Comparison of ENCODE assay signal across 8 mouse cellular contexts in the genomic region with DNA sequence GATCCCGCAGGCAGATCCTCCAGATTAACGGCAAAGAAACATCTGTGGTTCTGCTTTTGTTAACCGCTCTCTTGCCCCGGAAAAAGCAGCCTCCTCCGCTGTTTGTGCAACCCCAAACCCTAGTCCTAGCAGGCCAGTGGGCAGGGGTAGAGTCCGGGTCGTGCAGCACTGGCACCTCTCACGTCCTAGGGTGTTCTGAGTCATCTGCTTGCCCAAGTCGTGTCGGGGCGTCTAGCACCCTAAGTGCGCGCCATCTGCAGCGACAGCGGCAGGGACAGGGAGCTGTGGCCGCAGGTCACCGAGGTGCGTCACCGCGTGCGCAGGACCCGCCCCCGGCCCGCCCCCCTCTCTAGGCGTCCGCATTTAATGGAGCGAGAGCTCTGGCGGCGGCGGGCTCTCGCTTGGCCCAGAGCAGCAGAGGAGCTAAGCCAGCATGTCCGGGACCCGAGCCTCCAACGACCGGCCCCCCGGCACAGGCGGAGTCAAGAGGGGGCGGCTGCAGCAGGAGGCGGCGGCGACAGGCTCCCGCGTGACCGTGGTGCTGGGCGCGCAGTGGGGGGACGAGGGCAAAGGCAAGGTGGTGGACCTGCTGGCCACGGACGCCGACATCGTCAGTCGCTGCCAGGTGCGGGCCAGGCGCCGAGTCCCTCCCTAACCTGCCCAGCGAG. TPM values are rescaled to one million over a fixed set of nuclear protein-coding genes. Genes with fewer than 3 reads are reported as not detected.
DNase-seq lines count a peak whose midpoint lies in the region; ATAC-seq and TF ChIP-seq lines count a peak whose summit lies in the region.

Gene Adssl1 (plus strand): TSS at position 360 of the 668 bp plus-strand sequence.

- ATAC-seq in embryonic facial prominence, embryonic 13.5 days (ENCODE audit: insufficient number of reproducible peaks, insufficient read depth, low FRiP score, low TSS enrichment, low read depth) = peak; percentile 40
- ATAC-seq in heart, embryonic 14.5 days (ENCODE audit: insufficient number of reproducible peaks, insufficient read depth, low FRiP score, low read depth) = peak; percentile 58
- ATAC-seq in kidney, postnatal 0 days (replicated peaks; ENCODE audit: low FRiP score, low read depth) = peak; percentile 61
- peak; percentile 56 for ATAC-seq in lung, embryonic 14.5 days (ENCODE audit: insufficient read depth)
- peak; percentile 67 for ATAC-seq in neural tube, embryonic 15.5 days (ENCODE audit: low FRiP score)

- H3K9me3 ChIP-seq in embryonic facial prominence, embryonic 13.5 days = no peaks in the 10 kb centered on the region
- H3K9me3 ChIP-seq in heart, embryonic 14.5 days (ENCODE audit: control insufficient read depth, low read length) = no peaks in the 10 kb centered on the region
- H3K9me3 ChIP-seq in kidney, postnatal 0 days (replicated peaks; ENCODE audit: low read length) = no peaks in the 10 kb centered on the region
- H3K9me3 ChIP-seq in lung, embryonic 14.5 days (ENCODE audit: low read depth, low read length) = no peaks in the 10 kb centered on the region
- no peaks in the 10 kb centered on the region for H3K9me3 ChIP-seq in neural tube, embryonic 15.5 days (replicated peaks)

- peaks cover 34% of the 10 kb centered on the region for H3K4me1 ChIP-seq in embryonic facial prominence, embryonic 13.5 days
- H3K4me1 ChIP-seq in heart, embryonic 14.5 days (ENCODE audit: control insufficient read depth in 2 of 2, insufficient read depth in 2 of 2, low read length in 2 of 2) = peaks cover 46 to 65% of the 10 kb centered on the region in 2 experiments
- H3K4me1 ChIP-seq in kidney, postnatal 0 days (replicated peaks; ENCODE audit: insufficient read depth, low read length) = peaks cover 25% of the 10 kb centered on the region
- no peaks in the 10 kb centered on the region; the same call in 1 of the 2 replicates for H3K4me1 ChIP-seq in lung, embryonic 14.5 days (ENCODE audit: insufficient read depth)
- H3K4me1 ChIP-seq in neural tube, embryonic 15.5 days = peaks cover 26% of the 10 kb centered on the region

- H3K4me3 ChIP-seq in embryonic facial prominence, embryonic 13.5 days = peak within 1 kb of the TSS; percentile 58
- peak within 1 kb of the TSS; percentile 43 to 55 for H3K4me3 ChIP-seq in heart, embryonic 14.5 days (ENCODE audit: control insufficient read depth in 1 of 2, insufficient read depth in 1 of 2, low read depth in 1 of 2, low read length in 2 of 2)
- H3K4me3 ChIP-seq in kidney, postnatal 0 days (replicated peaks; ENCODE audit: low read depth, low read length) = peak within 1 kb of the TSS; percentile 45
- peak within 1 kb of the TSS; percentile 44 for H3K4me3 ChIP-seq in lung, embryonic 14.5 days (ENCODE audit: low read depth, low read length)
- peak within 1 kb of the TSS; percentile 55 for H3K4me3 ChIP-seq in neural tube, embryonic 15.5 days (replicated peaks)

- peaks cover 43% of the 10 kb centered on the region for H3K27me3 ChIP-seq in embryonic facial prominence, embryonic 13.5 days
- 0 out of 2 replicates have a peak, but pooled peaks cover 7% of the 10 kb centered on the region for H3K27me3 ChIP-seq in heart, embryonic 14.5 days (ENCODE audit: control insufficient read depth, insufficient read depth, low read length)
- no peaks in the 10 kb centered on the region for H3K27me3 ChIP-seq in kidney, postnatal 0 days (ENCODE audit: insufficient read depth, low read length)
- H3K27me3 ChIP-seq in lung, embryonic 14.5 days (ENCODE audit: insufficient read depth, low read length) = peaks cover 9% of the 10 kb centered on the region
- peaks cover 33% of the 10 kb centered on the region for H3K27me3 ChIP-seq in neural tube, embryonic 15.5 days (replicated peaks)

- peaks cover 2% of the 10 kb centered on the region for H3K36me3 ChIP-seq in embryonic facial prominence, embryonic 13.5 days
- no peaks in the 10 kb centered on the region for H3K36me3 ChIP-seq in heart, embryonic 14.5 days (ENCODE audit: control insufficient read depth, insufficient read depth, low read length)
- no peaks in the 10 kb centered on the region for H3K36me3 ChIP-seq in kidney, postnatal 0 days (ENCODE audit: insufficient read depth, low read length)
- H3K36me3 ChIP-seq in lung, embryonic 14.5 days (ENCODE audit: insufficient read depth) = no peaks in the 10 kb centered on the region
- no peaks in the 10 kb centered on the region for H3K36me3 ChIP-seq in neural tube, embryonic 15.5 days

- DNase-seq in CD4-positive, CD25-positive, alpha-beta regulatory T cell, adult 2 months (ENCODE audit: low read depth, low spot score) = peak; percentile 79
- peak; percentile 80 for DNase-seq in adrenal gland, postnatal 14 days
- DNase-seq in kidney, postnatal 0 days (ENCODE audit: low spot score) = peak; percentile 58
- peak; percentile 64 for DNase-seq in lung, embryonic 14.5 days
- DNase-seq in urinary bladder, postnatal 14 days (ENCODE audit: low spot score) = peak; percentile 41

- WGBS in embryonic facial prominence, embryonic 13.5 days = 1% methylated on average over 54 of the region's 56 CpGs
- WGBS in heart, embryonic 14.5 days = under 1% methylated on average over 55 of the region's 56 CpGs
- under 1% methylated on average over 55 of the region's 56 CpGs for WGBS in kidney, postnatal 0 days
- 1% methylated on average over 55 of the region's 56 CpGs for WGBS in lung, embryonic 14.5 days
- under 1% methylated on average over 55 of the region's 56 CpGs for WGBS in neural tube, embryonic 15.5 days

- peak within 1 kb of the TSS; percentile 98 for H3K4me2 ChIP-seq in embryonic facial prominence, embryonic 13.5 days
- H3K4me2 ChIP-seq in heart, embryonic 14.5 days (ENCODE audit: low read length) = peak within 1 kb of the TSS; percentile 83
- H3K4me2 ChIP-seq in kidney, postnatal 0 days (ENCODE audit: low read length) = peak within 1 kb of the TSS; percentile 96
- peak within 1 kb of the TSS; percentile 97 for H3K4me2 ChIP-seq in lung, embryonic 14.5 days
- peak within 1 kb of the TSS; percentile 97 for H3K4me2 ChIP-seq in neural tube, embryonic 15.5 days

- H3K27ac ChIP-seq in embryonic facial prominence, embryonic 13.5 days = no peak within 1 kb of the TSS
- H3K27ac ChIP-seq in heart, embryonic 14.5 days (replicated peaks in 1 of 2; ENCODE audit: control insufficient read depth in 1 of 2, insufficient read depth in 1 of 2, low read depth in 2 of 2, low read length in 2 of 2) = peak within 1 kb of the TSS; percentile 72 to 98
- peak within 1 kb of the TSS; percentile 54; the same call in 1 of the 2 replicates for H3K27ac ChIP-seq in kidney, postnatal 0 days
- H3K27ac ChIP-seq in lung, embryonic 14.5 days (ENCODE audit: low read depth) = peak within 1 kb of the TSS; percentile 12; the same call in 1 of the 2 replicates
- H3K27ac ChIP-seq in neural tube, embryonic 15.5 days (replicated peaks) = no peak within 1 kb of the TSS

- peak within 1 kb of the TSS; percentile 77 for H3K9ac ChIP-seq in embryonic facial prominence, embryonic 13.5 days
- H3K9ac ChIP-seq in heart, embryonic 14.5 days (ENCODE audit: low read length) = peak within 1 kb of the TSS; percentile 91
- peak within 1 kb of the TSS; percentile 67 for H3K9ac ChIP-seq in kidney, postnatal 0 days (ENCODE audit: low read depth, low read length)
- H3K9ac ChIP-seq in lung, embryonic 14.5 days = peak within 1 kb of the TSS; percentile 61
- H3K9ac ChIP-seq in neural tube, embryonic 15.5 days (replicated peaks) = peak within 1 kb of the TSS; percentile 67

- no peak for TF ChIP-seq CTCF in kidney, postnatal 0 days (IDR thresholded peaks at IDR 0.05; ENCODE audit: low read depth)
- no peak for TF ChIP-seq CTCF in lung, embryonic 14.5 days (IDR thresholded peaks at IDR 0.05; ENCODE audit: low read depth)

RNA-seq across cellular contexts. Expression of gene Adssl1, which starts in this region (rescaled TPM):
- total RNA-seq in adrenal gland, postnatal 14 days (2021) = 34.1 and 37.6 TPM in 2 replicates
- 4.3 and 4.4 TPM in 2 replicates for polyA plus RNA-seq in embryonic facial prominence, embryonic 13.5 days (2015; fragmentation: Nextera tagmentation; extraction: Ambion mirVana)
- polyA plus RNA-seq in heart, embryonic 14.5 days (2014; fragmentation: Nextera tagmentation; extraction: Ambion mirVana) = 88.3 and 89.7 TPM in 2 replicates
- polyA plus RNA-seq in kidney, postnatal 0 days (2015; fragmentation: Nextera tagmentation; extraction: Ambion mirVana) = 13.4 and 14.5 TPM in 2 replicates
- polyA plus RNA-seq in lung, embryonic 14.5 days (2014; fragmentation: Nextera tagmentation; extraction: Ambion mirVana) = 3.8 and 5.0 TPM in 2 replicates
- polyA plus RNA-seq in neural tube, embryonic 15.5 days (2015; fragmentation: Nextera tagmentation; extraction: Ambion mirVana) = 7.6 and 8.6 TPM in 2 replicates

Comparison
In these comparisons a context has a peak if more than half of its experiments do, and no peak if none do; other contexts are left out.
1. H3K27ac ChIP-seq: peak in heart, embryonic 14.5 days (2 of 2), kidney, postnatal 0 days (single experiment) and lung, embryonic 14.5 days (single experiment); none in embryonic facial prominence, embryonic 13.5 days (single experiment) and neural tube, embryonic 15.5 days (single experiment).
2. Peak in every context shown above with its lines, with median percentiles within 50 percentile points of each other: DNase-seq, ATAC-seq, H3K4me2 ChIP-seq, H3K4me3 ChIP-seq and H3K9ac ChIP-seq.